ENCODE assay signal across 8 mouse cellular contexts in the genomic region with DNA sequence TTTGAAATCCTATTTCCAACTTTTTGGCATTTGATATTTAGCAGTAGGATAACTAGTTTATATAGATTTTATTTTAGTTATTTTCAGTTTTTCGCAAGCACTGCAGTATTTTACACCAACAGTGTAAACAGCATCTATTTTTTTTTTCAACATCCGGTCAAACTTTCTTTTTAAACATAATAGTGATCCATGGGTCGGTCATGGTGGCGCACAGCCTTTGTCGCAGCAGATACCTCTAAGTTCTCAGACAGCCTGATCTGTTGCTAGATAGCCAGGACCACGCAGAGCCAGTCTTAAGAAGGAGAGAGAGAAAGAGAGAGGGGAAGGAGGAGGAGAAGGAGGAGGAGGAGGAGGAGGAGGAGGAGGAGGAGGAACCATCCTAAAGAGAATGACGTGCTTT. TPM values are rescaled to one million over a fixed set of nuclear protein-coding genes. Genes with fewer than 3 reads are reported as not detected.
DNase-seq lines count a peak whose midpoint lies in the region; ATAC-seq and TF ChIP-seq lines count a peak whose summit lies in the region.

No protein-coding gene starts in this region.

- intact Hi-C loops in heart, adult 2 months (cut with DNase I): loop anchor here (1.0 to 5.0 kb wide), 2 partner anchors 48 to 138 kb away; partner anchors contain the start of genes Armc10, Fbxl13 and Pmpcb
- intact Hi-C loops in heart, postnatal 14 days (cut with DNase I): no loop called here

- no peak for TF ChIP-seq POLR2A in heart, adult 2 months (IDR thresholded peaks at IDR 0.05; ENCODE audit: insufficient read depth, low read depth, low read length)
- TF ChIP-seq POLR2A in CH12.LX (IDR thresholded peaks at IDR 0.05; ENCODE audit: low read depth, low read length): no peak

- TF ChIP-seq RAD21 in CH12.LX (IDR thresholded peaks at IDR 0.05; ENCODE audit: low read depth, low read length): no peak

- H3K4me3 ChIP-seq in heart, adult 2 months: peak overlapping the region; percentile 98; the same call in 1 of the 2 replicates
- peak overlapping the region in 2 of 3 experiments; percentile 96 to 100 for H3K4me3 ChIP-seq in CH12.LX (replicated peaks in 1 of 3; ENCODE audit: low read depth in 2 of 3, low read length in 2 of 3, poor library complexity in 1 of 3)
- no peak overlapping the region for H3K4me3 ChIP-seq in forebrain, embryonic 15.5 days
- peak overlapping the region in 1 of 2 experiments; percentile 29; a peak in 2 of 4 replicates for H3K4me3 ChIP-seq in liver, embryonic 14.5 days (ENCODE audit: insufficient read depth in 1 of 2, low read depth in 2 of 2, low read length in 2 of 2)

- 79% methylated on average over 7 of the region's 7 CpGs for WGBS in heart, adult 2 months
- WGBS in forebrain, embryonic 15.5 days: 73% methylated on average over 7 of the region's 7 CpGs
- 69% methylated on average over 7 of the region's 7 CpGs for WGBS in liver, embryonic 14.5 days (ENCODE audit: insufficient replicate concordance)

- H3K79me2 ChIP-seq in heart, adult 2 months (replicated peaks; ENCODE audit: control insufficient read depth, insufficient read depth, low read length): no peaks in the 10 kb centered on the region; the same call in 1 of the 2 replicates
- H3K79me2 ChIP-seq in CH12.LX (replicated peaks; ENCODE audit: control insufficient read depth, extremely low read depth, insufficient read depth, poor library complexity, severe bottlenecking): peaks cover 65% of the 10 kb centered on the region

- H3K27me3 ChIP-seq in heart, adult 2 months (ENCODE audit: control insufficient read depth, insufficient read depth, low read length): no peaks in the 10 kb centered on the region
- H3K27me3 ChIP-seq in CH12.LX (replicated peaks): no peaks in the 10 kb centered on the region
- H3K27me3 ChIP-seq in forebrain, embryonic 15.5 days: no peaks in the 10 kb centered on the region
- no peaks in the 10 kb centered on the region for H3K27me3 ChIP-seq in liver, embryonic 14.5 days (ENCODE audit: control insufficient read depth, insufficient read depth, low read length)

- H3K4me2 ChIP-seq in CH12.LX (ENCODE audit: insufficient read depth, low read depth, poor library complexity, severe bottlenecking): peak overlapping the region; percentile 93
- peak overlapping the region; percentile 48; the same call in 1 of the 2 replicates for H3K4me2 ChIP-seq in forebrain, embryonic 15.5 days (replicated peaks)
- H3K4me2 ChIP-seq in liver, embryonic 14.5 days (ENCODE audit: low read depth): peak overlapping the region; percentile 93

- in situ Hi-C loops in CH12.LX (cut with MboI; ENCODE audit: low pct_ligation_motif_present, low pct_unique_long_range_greater_than_20kb, low sequenced_read_pairs): no loop called here

- no peak for TF ChIP-seq EP300 in heart, adult 2 months (IDR thresholded peaks at IDR 0.05; ENCODE audit: insufficient read depth, low read depth, low read length)
- no peak for TF ChIP-seq EP300 in CH12.LX (IDR thresholded peaks at IDR 0.05; ENCODE audit: low read length)
- no peak for TF ChIP-seq EP300 in liver, embryonic 14.5 days (IDR thresholded peaks at IDR 0.05; ENCODE audit: low read depth)

- H3K9me3 ChIP-seq in CH12.LX (replicated peaks; ENCODE audit: low read length): no peaks in the 10 kb centered on the region
- H3K9me3 ChIP-seq in forebrain, embryonic 15.5 days: no peaks in the 10 kb centered on the region
- H3K9me3 ChIP-seq in liver, embryonic 14.5 days (ENCODE audit: control insufficient read depth, low read length): no peaks in the 10 kb centered on the region

- ATAC-seq in forebrain, embryonic 15.5 days (replicated peaks): no peak
- ATAC-seq in liver, embryonic 14.5 days (ENCODE audit: insufficient read depth): no peak
- no peak for ATAC-seq in activated CD4-positive, CD25-positive, alpha-beta regulatory T cell, adult 4 months
- ATAC-seq in monocyte, adult 5-6 weeks (replicated peaks; ENCODE audit: insufficient number of reproducible peaks, low FRiP score, low TSS enrichment, poor library complexity, severe bottlenecking): no peak
- ATAC-seq in inflammation-experienced regulatory T-cells, adult 6 months: no peak

- H3K27ac ChIP-seq in heart, adult 2 months: peak overlapping the region; percentile 89; the same call in 1 of the 2 replicates
- H3K27ac ChIP-seq in CH12.LX (ENCODE audit: insufficient read depth, low read depth): peak overlapping the region; percentile 51
- H3K27ac ChIP-seq in forebrain, embryonic 15.5 days (replicated peaks): peak overlapping the region; percentile 85; the same call in 1 of the 2 replicates
- H3K27ac ChIP-seq in liver, embryonic 14.5 days: peak overlapping the region; percentile 89

- peaks cover 23% of the 10 kb centered on the region for H3K36me3 ChIP-seq in heart, adult 2 months (ENCODE audit: control insufficient read depth, insufficient read depth, low read length)
- H3K36me3 ChIP-seq in CH12.LX (replicated peaks in 1 of 2; ENCODE audit: control insufficient read depth in 1 of 2, insufficient read depth in 1 of 2, low read length in 1 of 2): peaks cover 26 to 53% of the 10 kb centered on the region in 2 experiments
- H3K36me3 ChIP-seq in forebrain, embryonic 15.5 days: peaks cover 23% of the 10 kb centered on the region
- peaks cover 21% of the 10 kb centered on the region for H3K36me3 ChIP-seq in liver, embryonic 14.5 days (replicated peaks; ENCODE audit: control insufficient read depth, insufficient read depth, low read depth)

- peaks cover 6% of the 10 kb centered on the region for H3K4me1 ChIP-seq in heart, adult 2 months (ENCODE audit: control insufficient read depth, insufficient read depth, low read length)
- peaks cover 3 to 37% of the 10 kb centered on the region in 2 experiments; a peak in 2 of 4 replicates for H3K4me1 ChIP-seq in CH12.LX (ENCODE audit: control insufficient read depth in 1 of 2, insufficient read depth in 2 of 2)
- H3K4me1 ChIP-seq in forebrain, embryonic 15.5 days: peaks cover 36% of the 10 kb centered on the region
- peaks cover 10 to 15% of the 10 kb centered on the region in 2 experiments for H3K4me1 ChIP-seq in liver, embryonic 14.5 days (replicated peaks; ENCODE audit: control insufficient read depth in 2 of 2, insufficient read depth in 2 of 2, low read length in 1 of 2)

- dilution Hi-C loops in CH12.LX (cut with MboI; ENCODE audit: extremely low pct_ligation_motif_present, extremely low pct_unique_long_range_greater_than_20kb, low sequenced_read_pairs): no loop called here

- H3K9ac ChIP-seq in heart, adult 2 months (ENCODE audit: low read depth, low read length): no peak overlapping the region
- H3K9ac ChIP-seq in CH12.LX (ENCODE audit: insufficient read depth, low read depth): peak overlapping the region; percentile 82; the same call in 1 of the 2 replicates
- no peak overlapping the region for H3K9ac ChIP-seq in forebrain, embryonic 15.5 days (replicated peaks)
- no peak overlapping the region for H3K9ac ChIP-seq in liver, embryonic 14.5 days (replicated peaks)

- TF ChIP-seq CTCF in heart, adult 2 months (IDR thresholded peaks at IDR 0.05): no peak
- TF ChIP-seq CTCF in CH12.LX (conservative IDR thresholded peaks at IDR 0.05 in 1 of 2, IDR thresholded peaks at IDR 0.05 in 1 of 2; ENCODE audit: low read depth in 2 of 2, low read length in 2 of 2): no peak
- no peak for TF ChIP-seq CTCF in liver, embryonic 14.5 days (IDR thresholded peaks at IDR 0.05; ENCODE audit: low read depth)

- DNase-seq in heart, adult 2 months: no peak
- DNase-seq in heart, postnatal 14 days: no peak
- peak; percentile 30 for DNase-seq in CH12.LX (ENCODE audit: extremely low read depth)
- DNase-seq in liver, embryonic 14.5 days (ENCODE audit: low read depth in 3 of 3, low spot score in 3 of 3): no peak

RNA-seq across cellular contexts. Expression of gene Psmc2, which starts 0.7 kb away (rescaled TPM):
- total RNA-seq in heart, adult 2 months (2021): 10 to 100 TPM; 87.3 to 97.5 TPM
- 33.7 and 57.6 TPM in 2 replicates for polyA plus RNA-seq in heart, adult 2 months (2012; rRNA removed)
- total RNA-seq in heart, postnatal 14 days (2021): 10 to 100 TPM; 89.2 to 94.5 TPM
- total RNA-seq in CH12.LX (2012; rRNA removed): 115 and 161 TPM in 2 replicates
- 87.4 and 90.1 TPM in 2 replicates for total RNA-seq in CH12.LX (2014; rRNA removed)
- polyA plus RNA-seq in CH12.LX (2012; ENCODE audit: insufficient read length, low read depth): 208 and 232 TPM in 2 replicates
- 178 and 186 TPM in 2 replicates for polyA plus RNA-seq in forebrain, embryonic 15.5 days (2015; fragmentation: Nextera tagmentation; extraction: Ambion mirVana)
- 32.1 and 58.5 TPM in 2 replicates for polyA plus RNA-seq in liver, embryonic 14.5 days (2012; rRNA removed)
- polyA plus RNA-seq in liver, embryonic 14.5 days (2014; fragmentation: Nextera tagmentation; extraction: Ambion mirVana): 122 and 128 TPM in 2 replicates
- 100 to 1,000 TPM; 141 to 161 TPM for polyA plus RNA-seq in activated CD4-positive, CD25-positive, alpha-beta regulatory T cell, adult 4 months (2017; shearing (Covaris generic))
- total RNA-seq in monocyte, adult 5-6 weeks (2017): 69.9 to 75.6 TPM (median 74.7 TPM) in 3 replicates
- 100 to 1,000 TPM; 141 to 170 (median 159) TPM for polyA plus RNA-seq in inflammation-experienced regulatory T-cells, adult 6 months (2017; shearing (Covaris generic))

RNA-seq across cellular contexts. Expression of gene Dnajc2, which starts 0.7 kb away (rescaled TPM):
- 10 to 100 TPM; 20.9 to 21.5 TPM for total RNA-seq in heart, adult 2 months (2021)
- polyA plus RNA-seq in heart, adult 2 months (2012; rRNA removed): 4.1 and 4.9 TPM in 2 replicates
- total RNA-seq in heart, postnatal 14 days (2021): 10 to 100 TPM; 13.5 to 17.6 TPM
- 79.2 and 98.5 TPM in 2 replicates for total RNA-seq in CH12.LX (2012; rRNA removed)
- total RNA-seq in CH12.LX (2014; rRNA removed): 138 and 151 TPM in 2 replicates
- polyA plus RNA-seq in CH12.LX (2012; ENCODE audit: insufficient read length, low read depth): 242 and 268 TPM in 2 replicates
- polyA plus RNA-seq in forebrain, embryonic 15.5 days (2015; fragmentation: Nextera tagmentation; extraction: Ambion mirVana): 69.2 and 72.3 TPM in 2 replicates
- polyA plus RNA-seq in liver, embryonic 14.5 days (2012; rRNA removed): 6.4 and 14.5 TPM in 2 replicates
- polyA plus RNA-seq in liver, embryonic 14.5 days (2014; fragmentation: Nextera tagmentation; extraction: Ambion mirVana): 31.4 and 36.9 TPM in 2 replicates
- 10 to 100 TPM; 44.5 to 47.0 TPM for polyA plus RNA-seq in activated CD4-positive, CD25-positive, alpha-beta regulatory T cell, adult 4 months (2017; shearing (Covaris generic))
- 90.7 to 113 TPM (median 108 TPM) in 3 replicates for total RNA-seq in monocyte, adult 5-6 weeks (2017)
- polyA plus RNA-seq in inflammation-experienced regulatory T-cells, adult 6 months (2017; shearing (Covaris generic)): 10 to 100 TPM; 35.8 to 48.6 (median 41.4) TPM

RNA-seq across cellular contexts. Expression of gene Pmpcb, which starts 48.8 kb away (rescaled TPM):
- 100 to 1,000 TPM; 250 to 288 TPM for total RNA-seq in heart, adult 2 months (2021)
- 99.0 and 192 TPM in 2 replicates for polyA plus RNA-seq in heart, adult 2 months (2012; rRNA removed)
- total RNA-seq in heart, postnatal 14 days (2021): 100 to 1,000 TPM; 220 to 223 TPM
- total RNA-seq in CH12.LX (2012; rRNA removed) (113 and 121 TPM in 2 replicates), CH12.LX (2014; rRNA removed) (166 and 184 TPM in 2 replicates)
- 123 and 165 TPM in 2 replicates for polyA plus RNA-seq in CH12.LX (2012; ENCODE audit: insufficient read length, low read depth)
- 85.3 and 89.1 TPM in 2 replicates for polyA plus RNA-seq in forebrain, embryonic 15.5 days (2015; fragmentation: Nextera tagmentation; extraction: Ambion mirVana)
- 24.2 and 34.2 TPM in 2 replicates for polyA plus RNA-seq in liver, embryonic 14.5 days (2012; rRNA removed)
- polyA plus RNA-seq in liver, embryonic 14.5 days (2014; fragmentation: Nextera tagmentation; extraction: Ambion mirVana): 47.9 and 48.8 TPM in 2 replicates
- 10 to 100 TPM; 69.6 to 84.4 TPM for polyA plus RNA-seq in activated CD4-positive, CD25-positive, alpha-beta regulatory T cell, adult 4 months (2017; shearing (Covaris generic))
- total RNA-seq in monocyte, adult 5-6 weeks (2017): 72.0 to 160 TPM (median 85.6 TPM) in 3 replicates
- 10 to 100 TPM; 79.0 to 84.3 (median 82.6) TPM for polyA plus RNA-seq in inflammation-experienced regulatory T-cells, adult 6 months (2017; shearing (Covaris generic))
